Comparison of ENCODE assay signal across 8 mouse cellular contexts in the genomic region with DNA sequence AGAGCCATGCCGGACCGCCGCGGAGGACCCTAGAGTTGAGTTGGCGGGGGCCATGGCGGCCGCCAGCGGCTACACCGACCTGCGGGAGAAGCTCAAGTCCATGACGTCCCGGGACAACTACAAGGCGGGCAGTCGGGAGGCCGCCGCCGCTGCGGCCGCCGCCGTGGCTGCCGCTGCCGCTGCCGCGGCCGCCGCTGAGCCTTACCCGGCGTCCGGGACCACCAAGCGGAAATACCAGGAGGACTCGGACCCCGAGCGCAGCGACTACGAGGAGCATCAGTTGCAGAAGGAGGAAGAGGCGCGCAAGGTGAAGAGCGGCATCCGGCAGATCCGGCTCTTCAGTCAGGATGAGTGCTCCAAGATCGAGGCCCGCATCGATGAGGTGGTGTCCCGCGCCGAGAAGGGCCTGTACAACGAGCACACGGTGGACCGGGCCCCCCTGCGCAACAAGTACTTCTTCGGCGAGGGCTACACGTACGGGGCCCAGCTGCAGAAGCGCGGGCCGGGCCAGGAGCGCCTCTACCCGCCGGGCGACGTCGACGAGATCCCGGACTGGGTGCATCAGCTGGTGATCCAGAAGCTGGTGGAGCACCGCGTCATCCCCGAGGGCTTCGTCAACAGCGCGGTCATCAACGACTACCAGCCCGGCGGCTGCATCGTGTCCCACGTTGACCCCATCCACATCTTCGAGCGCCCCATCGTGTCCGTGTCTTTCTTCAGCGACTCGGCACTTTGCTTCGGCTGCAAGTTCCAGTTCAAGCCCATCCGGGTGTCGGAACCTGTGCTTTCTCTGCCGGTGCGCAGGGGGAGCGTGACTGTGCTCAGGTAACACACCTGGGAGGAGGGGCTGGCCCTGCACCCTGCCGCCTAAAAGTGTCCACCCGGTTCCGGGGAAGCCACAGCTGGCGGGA. TPM values are rescaled to one million over a fixed set of nuclear protein-coding genes. Genes with fewer than 3 reads are reported as not detected.
DNase-seq lines count a peak whose midpoint lies in the region; ATAC-seq and TF ChIP-seq lines count a peak whose summit lies in the region.

No protein-coding gene starts in this region.

- ATAC-seq in liver, embryonic 13.5 days (ENCODE audit: low read depth), result peak; percentile 41
- no peak; the same call in 1 of the 2 replicates for ATAC-seq in stomach, embryonic 16.5 days (ENCODE audit: insufficient read depth, low FRiP score)

- H3K4me1 ChIP-seq in cortical plate, adult 2 months (ENCODE audit: control insufficient read depth, insufficient read depth, low read length), result peaks cover 3% of the 10 kb centered on the region; the same call in 1 of the 2 replicates
- peaks cover 3% of the 10 kb centered on the region for H3K4me1 ChIP-seq in heart, adult 2 months (ENCODE audit: control insufficient read depth, insufficient read depth, low read length)
- H3K4me1 ChIP-seq in liver, embryonic 13.5 days (replicated peaks), result peaks cover 45% of the 10 kb centered on the region
- H3K4me1 ChIP-seq in stomach, embryonic 16.5 days (ENCODE audit: control insufficient read depth, insufficient read depth, low read length), result peaks cover 33% of the 10 kb centered on the region

- TF ChIP-seq EP300 in heart, adult 2 months (IDR thresholded peaks at IDR 0.05; ENCODE audit: insufficient read depth, low read depth, low read length), result no peak

- TF ChIP-seq CTCF in cortical plate, adult 2 months (IDR thresholded peaks at IDR 0.05; ENCODE audit: extremely low read depth, insufficient read depth, low read length), result no peak
- no peak for TF ChIP-seq CTCF in heart, adult 2 months (IDR thresholded peaks at IDR 0.05)

- H3ac ChIP-seq in myocyte (ENCODE audit: control insufficient read depth, insufficient read length), result peak overlapping the region; percentile 68

- peak overlapping the region; percentile 98 for H3K4me2 ChIP-seq in liver, embryonic 13.5 days
- H3K4me2 ChIP-seq in myocyte (ENCODE audit: low read depth), result peak overlapping the region; percentile 80
- H3K4me2 ChIP-seq in stomach, embryonic 16.5 days (ENCODE audit: low read depth, low read length), result peak overlapping the region; percentile 97

- DNase-seq in 3T3-L1 (ENCODE audit: low read depth, low spot score) (peak; percentile 44), ZHBTc4 (ENCODE audit: low read depth, low spot score) (peak; percentile 50)
- DNase-seq in heart, adult 2 months, result peak; percentile 50 to 62
- DNase-seq in kidney, adult 9 months, result peak; percentile 54
- peak; percentile 49 for DNase-seq in liver, embryonic 13.5 days

- peak overlapping the region; percentile 75 for H3K27ac ChIP-seq in cortical plate, adult 2 months (ENCODE audit: insufficient read depth, low read length)
- peak overlapping the region; percentile 100 for H3K27ac ChIP-seq in heart, adult 2 months
- peak overlapping the region; percentile 98 for H3K27ac ChIP-seq in liver, embryonic 13.5 days
- H3K27ac ChIP-seq in stomach, embryonic 16.5 days (ENCODE audit: low read length), result peak overlapping the region; percentile 100

- WGBS in heart, adult 2 months, result under 1% methylated on average over 93 of the region's 93 CpGs
- WGBS in liver, embryonic 13.5 days (ENCODE audit: insufficient replicate concordance), result under 1% methylated on average over 91 of the region's 93 CpGs
- WGBS in stomach, embryonic 16.5 days, result under 1% methylated on average over 93 of the region's 93 CpGs

- no peaks in the 10 kb centered on the region for H3K9me3 ChIP-seq in liver, embryonic 13.5 days (replicated peaks)
- H3K9me3 ChIP-seq in stomach, embryonic 16.5 days (replicated peaks; ENCODE audit: control insufficient read depth, low read length), result no peaks in the 10 kb centered on the region

- peak overlapping the region; percentile 45 for H3K4me3 ChIP-seq in cortical plate, adult 2 months (ENCODE audit: insufficient read depth, low read length)
- peak overlapping the region; percentile 84 for H3K4me3 ChIP-seq in heart, adult 2 months
- H3K4me3 ChIP-seq in liver, embryonic 13.5 days (replicated peaks), result peak overlapping the region; percentile 98
- peak overlapping the region; percentile 95 for H3K4me3 ChIP-seq in myocyte
- H3K4me3 ChIP-seq in stomach, embryonic 16.5 days (replicated peaks; ENCODE audit: low read length), result peak overlapping the region; percentile 85

- TF ChIP-seq POLR2A in cortical plate, adult 2 months (IDR thresholded peaks at IDR 0.05; ENCODE audit: extremely low read depth, insufficient read depth, low read length), result no peak
- TF ChIP-seq POLR2A in heart, adult 2 months (IDR thresholded peaks at IDR 0.05; ENCODE audit: insufficient read depth, low read depth, low read length), result no peak
- peak; percentile 9 for TF ChIP-seq POLR2A in myocyte (IDR thresholded peaks at IDR 0.05; ENCODE audit: insufficient read length, low read depth)

- H3K36me3 ChIP-seq in heart, adult 2 months (ENCODE audit: control insufficient read depth, insufficient read depth, low read length), result peaks cover 31% of the 10 kb centered on the region
- H3K36me3 ChIP-seq in liver, embryonic 13.5 days, result peaks cover 20% of the 10 kb centered on the region
- peaks cover 13% of the 10 kb centered on the region for H3K36me3 ChIP-seq in myocyte (ENCODE audit: control insufficient read depth, insufficient read depth)
- no peaks in the 10 kb centered on the region for H3K36me3 ChIP-seq in stomach, embryonic 16.5 days (ENCODE audit: control insufficient read depth, insufficient read depth, low read length)

- H3K79me2 ChIP-seq in heart, adult 2 months (replicated peaks; ENCODE audit: control insufficient read depth, insufficient read depth, low read length), result peaks cover 8% of the 10 kb centered on the region
- H3K79me2 ChIP-seq in myocyte (ENCODE audit: control insufficient read depth, insufficient read depth), result peaks cover 57% of the 10 kb centered on the region

- peak overlapping the region; percentile 81 for H3K9ac ChIP-seq in heart, adult 2 months (ENCODE audit: low read depth, low read length)
- H3K9ac ChIP-seq in liver, embryonic 13.5 days, result peak overlapping the region; percentile 98
- peak overlapping the region; percentile 93 for H3K9ac ChIP-seq in stomach, embryonic 16.5 days (ENCODE audit: low read length)

- no peaks in the 10 kb centered on the region for H3K27me3 ChIP-seq in heart, adult 2 months (ENCODE audit: control insufficient read depth, insufficient read depth, low read length)
- H3K27me3 ChIP-seq in liver, embryonic 13.5 days, result no peaks in the 10 kb centered on the region
- no peaks in the 10 kb centered on the region for H3K27me3 ChIP-seq in myocyte (ENCODE audit: control insufficient read depth, insufficient read depth, insufficient read length)
- no peaks in the 10 kb centered on the region for H3K27me3 ChIP-seq in stomach, embryonic 16.5 days (ENCODE audit: control insufficient read depth, insufficient read depth, low read length)

- intact Hi-C loops in heart, adult 2 months (cut with DNase I), result loop anchor here (5.0 to 10.0 kb wide), 3 partner anchors 81 to 1394 kb away; a partner anchor contains a TSS

TF ChIP-seq in myocyte, 11 proteins besides CTCF, POLR2A, EP300 and RAD21:
- no peak for TF ChIP-seq TCF12 (IDR thresholded peaks at IDR 0.05; ENCODE audit: insufficient read depth, poor library complexity, severe bottlenecking)
- TF ChIP-seq E2F4 (IDR thresholded peaks at IDR 0.05; ENCODE audit: insufficient read depth), result no peak
- no peak for TF ChIP-seq USF1 (IDR thresholded peaks at IDR 0.05; ENCODE audit: low read depth)
- TF ChIP-seq POLR2AphosphoS2 (IDR thresholded peaks at IDR 0.05; ENCODE audit: insufficient read length, low read depth), result no peak
- no peak for TF ChIP-seq MAX (IDR thresholded peaks at IDR 0.05; ENCODE audit: low read depth)
- TF ChIP-seq MYOG (IDR thresholded peaks at IDR 0.05; ENCODE audit: control insufficient read depth in 1 of 3, insufficient read depth in 1 of 3, insufficient read length in 2 of 3, low read depth in 2 of 3), result no peak
- TF ChIP-seq TCF3 (IDR thresholded peaks at IDR 0.05; ENCODE audit: insufficient read length, low read depth), result no peak
- TF ChIP-seq CEBPB (IDR thresholded peaks at IDR 0.05; ENCODE audit: insufficient read depth, poor library complexity, severe bottlenecking), result no peak
- no peak for TF ChIP-seq MYOD1 (IDR thresholded peaks at IDR 0.05; ENCODE audit: control insufficient read depth in 1 of 3, insufficient read length in 2 of 3, low read depth in 2 of 3)
- TF ChIP-seq REST (IDR thresholded peaks at IDR 0.05; ENCODE audit: insufficient read depth, insufficient read length), result no peak
- no peak for TF ChIP-seq SRF (IDR thresholded peaks at IDR 0.05; ENCODE audit: control insufficient read depth, insufficient read length, low read depth)

RNA-seq across cellular contexts. Expression of a gene that starts 2.4 kb away (rescaled TPM):
- 21.0 and 21.3 TPM in 2 replicates for polyA plus RNA-seq in cortical plate, adult 2 months (2012; rRNA removed)
- 10 to 100 TPM; 80.1 to 90.3 TPM for total RNA-seq in heart, adult 2 months (2021)
- polyA plus RNA-seq in heart, adult 2 months (2012; rRNA removed), result 24.0 and 36.7 TPM in 2 replicates
- polyA plus RNA-seq in liver, embryonic 13.5 days (2015; fragmentation: Nextera tagmentation; extraction: Ambion mirVana), result 23.6 and 25.1 TPM in 2 replicates
- polyA plus RNA-seq in myocyte (2012; fragmentation: generic; extraction: Trizol), result 23.5 TPM
- polyA plus RNA-seq in stomach, embryonic 16.5 days (2015; fragmentation: Nextera tagmentation; extraction: Ambion mirVana), result 26.3 and 26.7 TPM in 2 replicates

Comparison
In these comparisons a context has a peak if more than half of its experiments do, and no peak if none do; other contexts are left out.
1. H3K4me3 ChIP-seq: peak in every context shown above with its lines; median percentile 98 in liver, embryonic 13.5 days; 95 in myocyte; 85 in stomach, embryonic 16.5 days; 84 in heart, adult 2 months; 45 in cortical plate, adult 2 months.